Mouse (Mus musculus) T-helper 1 cell (primary cell): ENCODE data around the gene Pbld2.

Experiments
- in situ Hi-C: fragments of 300-600 bp; cut with MboI, MseI; formaldehyde crosslinking; loops from one replicate; pipeline ENCODE4 v1.15.1; 2025; ENCODE audit warnings: high pct_unique_total_duplicates

The Pbld2 gene

GRCm38 (mm10) chr10:63023749-63024579 lies at the start of gene Pbld2, which contains the start of gene Hnrnph3:
Gene Pbld2 (plus strand): TSS chr10:63024315.
Gene Hnrnph3 (minus strand): TSS chr10:63024217.
- in situ Hi-C loops, result no loop called here

GRCm38 (mm10) chr10:62979667-62980038 lies 44.5 kb upstream of the Pbld2 start:
- in situ Hi-C loops, result no loop called here

- in situ Hi-C loops, result no loop called here
Observed at GRCm38 (mm10) chr10:62980039-62980954, 43.8 kb upstream of the Pbld2 start, which contains the start of gene Rufy2. Gene Rufy2 (plus strand): TSS chr10:62980223.

- in situ Hi-C loops, result no loop called here
Observed at GRCm38 (mm10) chr10:62984072-62984471, 40.0 kb upstream of the Pbld2 start.

GRCm38 (mm10) chr10:62984495-62984894 lies 39.6 kb upstream of the Pbld2 start:
- in situ Hi-C loops, result no loop called here

- in situ Hi-C loops, result no loop called here
Observed at GRCm38 (mm10) chr10:62987341-62987740, 36.8 kb upstream of the Pbld2 start.

- in situ Hi-C loops, result no loop called here
Observed at GRCm38 (mm10) chr10:62990636-62991035, 33.5 kb upstream of the Pbld2 start.

- in situ Hi-C loops, result no loop called here
Observed at GRCm38 (mm10) chr10:62993991-62994390, 30.1 kb upstream of the Pbld2 start.

GRCm38 (mm10) chr10:63000584-63000983 lies 23.5 kb upstream of the Pbld2 start:
- in situ Hi-C loops, result loop anchor here (10.0 kb wide), 2 partner anchors 246 to 304 kb away; no protein-coding TSS in a partner anchor

GRCm38 (mm10) chr10:63003252-63003651 lies 20.9 kb upstream of the Pbld2 start:
- in situ Hi-C loops, result loop anchor here (10.0 kb wide), 2 partner anchors 248 to 302 kb away; no protein-coding TSS in a partner anchor

GRCm38 (mm10) chr10:63004556-63004955 lies 19.6 kb upstream of the Pbld2 start:
- in situ Hi-C loops, result loop anchor here (10.0 kb wide), 2 partner anchors 250 to 300 kb away; no protein-coding TSS in a partner anchor

- in situ Hi-C loops, result loop anchor here (10.0 kb wide), 2 partner anchors 253 to 297 kb away; no protein-coding TSS in a partner anchor
Observed at GRCm38 (mm10) chr10:63008193-63008592, 15.9 kb upstream of the Pbld2 start.

- in situ Hi-C loops, result no loop called here
Observed at GRCm38 (mm10) chr10:63010268-63010667, 13.8 kb upstream of the Pbld2 start.

- in situ Hi-C loops, result no loop called here
Observed at GRCm38 (mm10) chr10:63011556-63011955, 12.6 kb upstream of the Pbld2 start.

- in situ Hi-C loops, result no loop called here
Observed at GRCm38 (mm10) chr10:63013476-63013875, 10.6 kb upstream of the Pbld2 start.

GRCm38 (mm10) chr10:63014168-63014567 lies 9.9 kb upstream of the Pbld2 start:
- in situ Hi-C loops, result no loop called here

GRCm38 (mm10) chr10:63019304-63019703 lies 4.8 kb upstream of the Pbld2 start:
- in situ Hi-C loops, result no loop called here

GRCm38 (mm10) chr10:63021702-63022101 lies 2.4 kb upstream of the Pbld2 start:
- in situ Hi-C loops, result no loop called here

- in situ Hi-C loops, result no loop called here
Observed at GRCm38 (mm10) chr10:63022541-63023120, 1.5 kb upstream of the Pbld2 start.

- in situ Hi-C loops, result no loop called here
Observed at GRCm38 (mm10) chr10:63023121-63023748, 880 bp upstream of the Pbld2 start.

- in situ Hi-C loops, result no loop called here
Observed at GRCm38 (mm10) chr10:63024580-63024910, 430 bp downstream of the Pbld2 start.
